Mouse (Mus musculus) heart, adult 2 months (tissue): ENCODE results near the gene Gm527. TPM values are rescaled to one million over a fixed set of nuclear protein-coding genes. Genes with fewer than 3 reads are reported as not detected.
A peak's percentile ranks its signal among the peaks of the same experiment; 100 is the strongest.

Experiments used
- DNase-seq, 2 experiments: peaks; one replicate each; pipeline ENCODE4 v3.0.0; 2021
- H3K27ac ChIP-seq: fragments of 200-600 bp; 2 replicates; pipeline ENCODE4 v1.8.1; 2022
- H3K27me3 ChIP-seq: fragments of 200-500 bp; 2 replicates; pipeline ENCODE4 v1.6.1; 2012; ENCODE audit warnings: mild to moderate bottlenecking, low read length, inconsistent platforms, mixed read lengths; ENCODE audit not compliant: control insufficient read depth, insufficient read depth
- H3K36me3 ChIP-seq: fragments of 200-500 bp; 2 replicates; pipeline ENCODE4 v1.6.1; 2012; ENCODE audit warnings: low read length, inconsistent platforms; ENCODE audit not compliant: control insufficient read depth, insufficient read depth
- H3K4me1 ChIP-seq: fragments of 200-500 bp; 2 replicates; pipeline ENCODE4 v1.6.1; 2011; ENCODE audit warnings: low read length; ENCODE audit not compliant: control insufficient read depth, insufficient read depth
- H3K4me3 ChIP-seq: fragments of 200-600 bp; 2 replicates; pipeline ENCODE4 v1.8.1; 2022
- H3K79me2 ChIP-seq: fragments of 200-500 bp; replicated peaks from 2 replicates; pipeline ENCODE4 v1.6.1; 2012; ENCODE audit warnings: mild to moderate bottlenecking, inconsistent platforms, low read length, moderate library complexity, mixed read lengths; ENCODE audit not compliant: control insufficient read depth, insufficient read depth
- H3K9ac ChIP-seq: fragments of 200-500 bp; 2 replicates; pipeline ENCODE4 v1.6.1; 2012; ENCODE audit warnings: low read depth, mild to moderate bottlenecking, control low read depth, inconsistent platforms, low read length, mixed read lengths
- CTCF ChIP-seq: fragments of 200-600 bp; IDR thresholded peaks from 2 replicates; pipeline ENCODE4 v1.8.1; 2022; ENCODE audit warnings: antibody characterized with exemption, mild to moderate bottlenecking, moderate library complexity
- EP300 ChIP-seq: fragments of 200-500 bp; IDR thresholded peaks from 2 replicates; pipeline ENCODE4 v1.6.1; 2011; ENCODE audit warnings: low read depth, low read length, control low read depth; ENCODE audit not compliant: insufficient read depth
- POLR2A ChIP-seq: fragments of 200-500 bp; IDR thresholded peaks from 2 replicates; pipeline ENCODE4 v1.6.1; 2011; ENCODE audit warnings: mild to moderate bottlenecking, low read depth, low read length, control low read depth; ENCODE audit not compliant: insufficient read depth
- WGBS: fragments of 180-500 bp; shearing (Covaris S2); methylation state at CpG from one replicate; pipeline ENCODE4 v1.1.7; 2018; 5-methylcytosine and 5-hydroxymethylcytosine counted together
- intact Hi-C: fragments of 180-260 bp; cut with DNase I; formaldehyde crosslinking; loops from one replicate; pipeline ENCODE4 v1.15.1; 2025
- polyA plus RNA-seq: library from polyadenylated mRNA; depleted of rRNA; stranded (reverse); fragments of >200 nt; gene quantifications from 2 replicates; pipeline ENCODE4 v1.2.3, GENCODE M21; 2012; rRNA removed
- total RNA-seq, 2 experiments: library from RNA; stranded (reverse); gene quantifications; 2 replicates each; pipeline ENCODE4 v1.2.3; 2021

The Gm527 gene
- total and polyA plus RNA-seq, 3 experiments = 1.5 to 3.0 (median 3.0) TPM

DNA sequence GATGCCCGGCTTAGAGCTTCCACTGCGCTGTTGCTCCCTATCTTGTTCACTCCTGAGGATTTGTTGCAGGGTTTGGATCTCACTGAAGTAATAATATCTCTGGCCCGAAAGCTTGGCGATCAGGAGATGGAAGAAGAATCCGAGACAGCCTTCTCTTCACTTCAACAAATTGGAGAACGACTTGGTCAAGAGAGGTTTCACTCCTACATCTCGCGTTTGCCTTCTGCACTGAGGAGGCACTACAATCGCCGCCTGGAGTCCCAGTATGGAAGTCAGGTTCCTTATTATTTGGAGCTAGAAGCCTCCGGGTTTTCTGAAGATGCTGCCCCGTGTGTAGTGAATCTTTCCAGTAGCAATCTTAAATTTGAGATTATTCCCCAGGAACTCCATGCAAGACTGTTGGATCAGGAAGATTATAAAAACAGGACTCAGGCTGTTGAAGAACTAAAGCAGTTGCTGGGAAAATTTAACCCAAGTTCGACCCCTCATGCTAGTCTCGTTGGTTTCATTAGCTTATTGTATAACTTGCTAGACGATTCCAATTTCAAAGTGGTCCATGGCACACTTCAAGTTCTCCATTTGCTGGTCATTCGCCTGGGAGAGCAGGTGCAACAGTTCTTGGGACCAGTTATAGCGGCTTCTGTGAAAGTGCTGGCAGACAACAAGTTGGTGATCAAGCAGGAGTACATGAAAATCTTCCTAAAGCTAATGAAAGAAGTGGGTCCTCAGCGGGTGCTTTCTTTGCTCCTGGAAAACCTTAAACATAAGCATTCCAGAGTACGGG lies 49.1 kb downstream of the Gm527 start:
- WGBS = 3% methylated on average over 19 of the region's 19 CpGs
- 0 out of 2 replicates have a peak, but pooled peaks have one; percentile 7 for TF ChIP-seq CTCF
- TF ChIP-seq EP300 = no peak
- no peak for DNase-seq
- H3K9ac ChIP-seq = peak overlapping the region; percentile 86
- H3K4me1 ChIP-seq = peaks cover 6% of the 10 kb centered on the region
- H3K79me2 ChIP-seq = peaks cover 2% of the 10 kb centered on the region; the same call in 1 of the 2 replicates
- peak overlapping the region; percentile 64 for H3K27ac ChIP-seq
- H3K27me3 ChIP-seq = no peaks in the 10 kb centered on the region
- H3K4me3 ChIP-seq = peak overlapping the region; percentile 88
- peaks cover 25% of the 10 kb centered on the region for H3K36me3 ChIP-seq
- intact Hi-C loops = loop anchor here (2.0 to 5.0 kb wide), 2 partner anchors 70 to 108 kb away; partner anchors contain the start of genes Fancm, Fkbp3 and Prpf39

DNA sequence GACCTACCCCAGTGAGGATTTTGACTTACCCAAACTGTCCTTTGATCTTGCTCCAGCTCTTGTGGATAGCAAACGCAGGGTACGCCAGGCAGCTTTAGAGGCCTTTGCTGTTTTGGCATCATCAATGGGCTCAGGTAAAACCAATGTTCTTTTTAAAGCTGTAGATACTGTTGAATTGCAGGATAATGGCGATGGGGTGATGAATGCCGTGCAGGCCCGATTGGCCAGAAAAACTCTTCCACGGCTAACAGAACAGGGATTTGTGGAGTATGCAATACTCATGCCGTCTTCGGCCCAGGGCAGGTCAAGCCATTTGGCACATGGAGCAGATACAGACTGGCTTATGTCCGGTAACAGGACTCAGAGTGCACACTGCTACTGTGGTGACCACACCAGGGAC lies 49.8 kb downstream of the Gm527 start:
- peak overlapping the region; percentile 88 for H3K4me3 ChIP-seq
- no peak for TF ChIP-seq EP300
- peak overlapping the region; percentile 27; the same call in 1 of the 2 replicates for H3K27ac ChIP-seq
- peaks cover 4% of the 10 kb centered on the region; the same call in 1 of the 2 replicates for H3K79me2 ChIP-seq
- H3K36me3 ChIP-seq = peaks cover 30% of the 10 kb centered on the region
- under 1% methylated on average over 9 of the region's 9 CpGs for WGBS
- no peaks in the 10 kb centered on the region for H3K27me3 ChIP-seq
- peak; percentile 16 to 27 for DNase-seq
- intact Hi-C loops = loop anchor here (2.0 to 5.0 kb wide), 2 partner anchors 70 to 107 kb away; partner anchors contain the start of genes Fancm, Fkbp3 and Prpf39
- H3K4me1 ChIP-seq = peaks cover 9% of the 10 kb centered on the region
- H3K9ac ChIP-seq = peak overlapping the region; percentile 24

GRCm38 (mm10) chr12:64968067-64968466 lies 50.4 kb downstream of the Gm527 start:
- Histone ChIP-seq H3K27me3 (no peaks in the 10 kb centered on the region), H3K79me2 (peaks cover 4% of the 10 kb centered on the region; the same call in 1 of the 2 replicates), H3K27ac (no peak overlapping the region; the same call in 1 of the 2 replicates), H3K36me3 (peaks cover 30% of the 10 kb centered on the region), H3K4me1 (peaks cover 9% of the 10 kb centered on the region), H3K4me3 (peak overlapping the region; percentile 88), H3K9ac (peak overlapping the region; percentile 44; the same call in 1 of the 2 replicates)
- no peak for DNase-seq
- WGBS = 1% methylated on average over 2 of the region's 2 CpGs
- TF ChIP-seq POLR2A = no peak
- TF ChIP-seq CTCF = no peak
- no peak for TF ChIP-seq EP300
- intact Hi-C loops = loop anchor here (5.0 kb wide), 1 partner anchor 69 kb away; the partner anchor contains the start of gene Prpf39

- peaks cover 5% of the 10 kb centered on the region for H3K4me1 ChIP-seq
- peaks cover 6% of the 10 kb centered on the region for H3K79me2 ChIP-seq
- H3K4me3 ChIP-seq = no peak overlapping the region
- peaks cover 22% of the 10 kb centered on the region for H3K36me3 ChIP-seq
- DNase-seq = no peak
- TF ChIP-seq CTCF (no peak), POLR2A (no peak), EP300 (no peak)
- no peaks in the 10 kb centered on the region for H3K27me3 ChIP-seq
- intact Hi-C loops = no loop called here
- H3K27ac ChIP-seq = no peak overlapping the region
- no peak overlapping the region for H3K9ac ChIP-seq
Measured at GRCm38 (mm10) chr12:64971399-64971798, 53.7 kb downstream of the Gm527 start.

GRCm38 (mm10) chr12:64972063-64972462 lies 54.4 kb downstream of the Gm527 start:
- Histone ChIP-seq H3K9ac (no peak overlapping the region), H3K79me2 (peaks cover 6% of the 10 kb centered on the region), H3K4me1 (peaks cover 5% of the 10 kb centered on the region), H3K4me3 (no peak overlapping the region), H3K27me3 (no peaks in the 10 kb centered on the region), H3K27ac (no peak overlapping the region), H3K36me3 (peaks cover 26% of the 10 kb centered on the region)
- 46% methylated on average over 6 of the region's 6 CpGs for WGBS
- no peak for DNase-seq
- no peak for TF ChIP-seq EP300
- TF ChIP-seq CTCF = no peak
- no peak for TF ChIP-seq POLR2A
- intact Hi-C loops = no loop called here

Other genes with a start within 250 kb of the Gm527 start
- 10 to 100 TPM; 11.0 to 11.6 TPM for gene Klhl28, start 47.6 kb downstream of the Gm527 start, total RNA-seq
- 3.2 and 6.9 TPM in 2 replicates for gene Klhl28, start 47.6 kb downstream of the Gm527 start, polyA plus RNA-seq
- 1 to 10 TPM; 9.7 to 10.0 TPM for gene Togaram1, start 47.9 kb downstream of the Gm527 start, total RNA-seq
- gene Togaram1, start 47.9 kb downstream of the Gm527 start, polyA plus RNA-seq = 2.6 and 5.9 TPM in 2 replicates
- gene Prpf39, start 118.4 kb downstream of the Gm527 start, total RNA-seq = 10 to 100 TPM; 11.1 to 12.9 TPM
- gene Prpf39, start 118.4 kb downstream of the Gm527 start, polyA plus RNA-seq = 6.2 and 11.9 TPM in 2 replicates
- 100 to 1,000 TPM; 239 to 248 TPM for gene Fkbp3, start 156.1 kb downstream of the Gm527 start, total RNA-seq
- 217 and 275 TPM in 2 replicates for gene Fkbp3, start 156.1 kb downstream of the Gm527 start, polyA plus RNA-seq
- 1 to 10 TPM; 2.0 to 3.5 TPM for gene Fancm, start 157.7 kb downstream of the Gm527 start, total RNA-seq
- 0.96 and 0.97 TPM in 2 replicates for gene Fancm, start 157.7 kb downstream of the Gm527 start, polyA plus RNA-seq